Mouse (Mus musculus) spleen, postnatal 14 days (tissue): ENCODE results near the gene Hcrtr2.

ENCODE experiments used
- DNase-seq, 2 experiments: peaks; one replicate each; pipeline ENCODE4 v3.0.0; 2021 to 2022; ENCODE audit warnings: low spot score in 2 of 2

Hcrtr2 gene

GRCm38 (mm10) chr9:76235945-76236503, 87.6 kb downstream of the Hcrtr2 start:
- DNase-seq: no peak

DNA sequence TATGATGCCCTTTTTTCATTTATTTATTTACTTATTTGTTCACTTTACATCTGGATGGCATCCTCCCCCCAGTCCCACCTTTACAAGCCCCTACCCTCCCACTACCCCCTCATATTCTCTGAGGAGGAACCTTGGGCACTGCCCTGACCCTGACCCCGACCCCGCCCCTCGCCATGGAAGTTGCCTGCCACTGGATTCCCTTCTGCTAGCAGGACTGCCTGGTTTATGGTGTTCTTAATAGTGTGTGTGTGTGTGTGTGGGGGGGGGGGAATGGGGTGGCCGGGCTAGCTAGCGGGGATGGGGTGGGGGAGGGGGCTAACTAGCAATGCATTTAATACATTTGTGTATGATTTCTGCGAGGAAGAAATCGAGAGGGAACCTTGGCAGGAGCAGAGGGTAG, 88.8 kb downstream of the Hcrtr2 start:
- no peak for DNase-seq

DNA sequence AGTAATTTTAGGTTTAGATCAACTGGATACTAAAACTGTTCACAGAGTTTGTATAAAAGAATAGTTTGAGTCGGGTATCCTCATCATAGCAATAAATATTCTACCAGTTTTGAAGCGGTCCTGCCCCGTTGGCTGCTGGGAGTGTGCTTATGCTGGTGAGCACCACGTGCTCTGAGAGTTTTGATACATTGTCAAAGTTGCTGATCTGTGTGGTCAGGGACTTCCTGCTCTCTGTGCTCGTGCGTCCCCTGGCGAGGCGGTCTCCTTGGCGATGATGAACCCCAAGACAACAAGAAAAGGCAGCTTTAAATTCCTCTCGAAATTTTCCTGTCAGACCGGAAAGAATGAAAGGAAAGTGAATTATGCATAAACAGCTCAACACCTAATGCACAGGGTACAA, 93.3 kb downstream of the Hcrtr2 start:
- no peak for DNase-seq

- DNase-seq: no peak
These were observed 106.3 kb downstream of the Hcrtr2 start for GRCm38 (mm10) chr9:76217178-76217975.

- no peak for DNase-seq
These were observed 109.0 kb downstream of the Hcrtr2 start for GRCm38 (mm10) chr9:76214678-76215077.

GRCm38 (mm10) chr9:76213557-76213956, 110.1 kb downstream of the Hcrtr2 start, which contains the start of gene Gfral:
Gene Gfral, minus strand, starts transcription at chr9:76213657.
- DNase-seq: no peak

GRCm38 (mm10) chr9:76196917-76197316, 126.7 kb downstream of the Hcrtr2 start:
- DNase-seq: no peak

DNA sequence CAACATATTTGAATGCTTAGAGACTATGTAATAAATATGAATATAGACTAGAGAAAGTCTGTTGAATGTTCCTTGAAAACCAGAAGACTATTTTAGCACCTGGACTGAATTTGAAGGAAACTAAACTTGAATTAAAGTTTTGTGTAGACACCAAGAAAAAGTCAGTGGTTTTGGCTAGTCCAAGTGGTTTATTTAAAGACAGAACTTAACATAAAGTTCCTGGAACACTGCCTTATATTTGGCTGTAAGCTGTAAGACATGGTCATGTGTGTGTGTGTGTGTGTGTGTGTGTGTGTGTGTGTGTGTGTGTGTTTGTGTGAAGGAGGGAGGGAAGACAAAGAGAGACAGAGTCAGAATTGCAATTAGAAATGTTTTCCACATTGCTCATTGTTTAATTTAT, 144.4 kb downstream of the Hcrtr2 start:
- DNase-seq: no peak
